Mouse (Mus musculus) liver, postnatal 0 days (tissue): ENCODE results near the gene Utf1.

ENCODE experiments used
- CTCF ChIP-seq: sonication (generic); IDR thresholded peaks from 2 replicates; pipeline ENCODE4 v1.5.1; 2016; ENCODE audit warnings: antibody characterized with exemption, low read depth
- EP300 ChIP-seq: IDR thresholded peaks from 2 replicates; pipeline ENCODE4 v1.6.1; 2016; ENCODE audit warnings: antibody characterized with exemption, low read depth, mild to moderate bottlenecking

- TF ChIP-seq CTCF: no peak
- no peak for TF ChIP-seq EP300
These were observed 34.1 kb upstream of the Utf1 start for GRCm38 (mm10) chr7:139909469-139909868.
